ENCODE assay signal across 8 mouse cellular contexts in genomic region chr12:105483503-105483902, GRCm38 (mm10). TPM values are rescaled to one million over a fixed set of nuclear protein-coding genes. Genes with fewer than 3 reads are reported as not detected.
DNase-seq lines count a peak whose midpoint lies in the region; ATAC-seq and TF ChIP-seq lines count a peak whose summit lies in the region.
"Had no signal": no experiment of that assay in that cellular context is flagged by ENCODE, and none has a peak within 500 bp of the region (broad histone marks: within the 10 kb centered on the region; RNA-seq: fewer than 3 reads in every experiment).

No protein-coding gene starts in this region.

- H3K4me2 ChIP-seq in limb, embryonic 14.5 days (replicated peaks; ENCODE audit: low read depth, low read length, severe bottlenecking) = no peak overlapping the region
- H3K4me2 ChIP-seq in midbrain, embryonic 14.5 days (ENCODE audit: low read length) = no peak overlapping the region
- H3K4me2 ChIP-seq: limb, embryonic 12.5 days had no signal

- peak; percentile 76 for DNase-seq in limb, embryonic 14.5 days (ENCODE audit: low spot score)
- no peak for DNase-seq in limb, embryonic 10.5 days (ENCODE audit: low spot score)
- DNase-seq in c-Kit-positive CD71-positive TER-119-positive erythroid progenitor cells, embryonic 14.5 days (ENCODE audit: low spot score) = peak; percentile 17
- DNase-seq in midbrain, embryonic 14.5 days = peak; percentile 74

- H3K27ac ChIP-seq in limb, embryonic 14.5 days (replicated peaks; ENCODE audit: low read depth, low read length) = no peak overlapping the region
- no peak overlapping the region for H3K27ac ChIP-seq in limb, embryonic 10.5 days
- H3K27ac ChIP-seq in midbrain, embryonic 14.5 days (replicated peaks; ENCODE audit: low read depth, low read length) = no peak overlapping the region
- H3K27ac ChIP-seq: limb, embryonic 12.5 days had no signal

- H3K9me3 ChIP-seq in limb, embryonic 14.5 days (ENCODE audit: control insufficient read depth, low read length) = no peaks in the 10 kb centered on the region
- H3K9me3 ChIP-seq in limb, embryonic 10.5 days (replicated peaks) = no peaks in the 10 kb centered on the region
- H3K9me3 ChIP-seq in midbrain, embryonic 14.5 days (ENCODE audit: control insufficient read depth, low read length) = no peaks in the 10 kb centered on the region
- H3K9me3 ChIP-seq: limb, embryonic 12.5 days had no signal

- H3K4me1 ChIP-seq in limb, embryonic 14.5 days (ENCODE audit: control insufficient read depth, insufficient read depth, low read length) = no peaks in the 10 kb centered on the region
- H3K4me1 ChIP-seq in limb, embryonic 10.5 days = no peaks in the 10 kb centered on the region
- no peaks in the 10 kb centered on the region for H3K4me1 ChIP-seq in midbrain, embryonic 14.5 days (ENCODE audit: control insufficient read depth, insufficient read depth, low read length)
- H3K4me1 ChIP-seq: limb, embryonic 12.5 days had no signal

- WGBS in limb, embryonic 14.5 days = 44% methylated on average over 3 of the region's 3 CpGs
- 63% methylated on average over 3 of the region's 3 CpGs for WGBS in limb, embryonic 10.5 days
- WGBS in midbrain, embryonic 14.5 days = 52% methylated on average over 3 of the region's 3 CpGs

- no peaks in the 10 kb centered on the region for H3K27me3 ChIP-seq in limb, embryonic 14.5 days (ENCODE audit: control insufficient read depth, insufficient read depth, low read length)
- H3K27me3 ChIP-seq in limb, embryonic 10.5 days (ENCODE audit: low read depth, poor library complexity, severe bottlenecking) = no peaks in the 10 kb centered on the region
- no peaks in the 10 kb centered on the region for H3K27me3 ChIP-seq in midbrain, embryonic 14.5 days (ENCODE audit: control insufficient read depth, insufficient read depth, low read length)
- H3K27me3 ChIP-seq: limb, embryonic 12.5 days had no signal

- ATAC-seq in limb, embryonic 14.5 days (ENCODE audit: low FRiP score, low read depth) = peak; percentile 55; the same call in 1 of the 2 replicates
- ATAC-seq in hematopoietic stem cell, adult 5-6 weeks (replicated peaks in 1 of 2; ENCODE audit: insufficient read depth in 1 of 2, low FRiP score in 2 of 2, low TSS enrichment in 1 of 2, low read depth in 1 of 2, poor library complexity in 2 of 2, severe bottlenecking in 2 of 2) = peak; percentile 69 to 71; a peak in 3 of 4 replicates
- no peak; the same call in 1 of the 2 replicates for ATAC-seq in midbrain, embryonic 14.5 days (ENCODE audit: low FRiP score, low TSS enrichment)
- no peak for ATAC-seq in inflammation-experienced regulatory T-cells, adult 6 months
- no peak for ATAC-seq in activated CD4-positive, CD25-positive, alpha-beta regulatory T cell, adult 4 months

- H3K36me3 ChIP-seq in limb, embryonic 14.5 days (ENCODE audit: control insufficient read depth, insufficient read depth, low read length) = no peaks in the 10 kb centered on the region; the same call in 1 of the 2 replicates
- peaks cover 8% of the 10 kb centered on the region; the same call in 1 of the 2 replicates for H3K36me3 ChIP-seq in limb, embryonic 10.5 days
- H3K36me3 ChIP-seq in midbrain, embryonic 14.5 days (ENCODE audit: control insufficient read depth, insufficient read depth, low read length) = peaks cover 10% of the 10 kb centered on the region

- H3K9ac ChIP-seq in limb, embryonic 14.5 days (ENCODE audit: low read depth, low read length, severe bottlenecking) = no peak overlapping the region
- no peak overlapping the region for H3K9ac ChIP-seq in midbrain, embryonic 14.5 days (replicated peaks; ENCODE audit: low read length)
- H3K9ac ChIP-seq: limb, embryonic 12.5 days had no signal

- H3K4me3 ChIP-seq in limb, embryonic 14.5 days (replicated peaks; ENCODE audit: low read length) = no peak overlapping the region
- H3K4me3 ChIP-seq in limb, embryonic 10.5 days = no peak overlapping the region
- H3K4me3 ChIP-seq in midbrain, embryonic 14.5 days (replicated peaks; ENCODE audit: low read depth, low read length) = no peak overlapping the region
- H3K4me3 ChIP-seq: limb, embryonic 12.5 days had no signal

- no peak for TF ChIP-seq POLR2A in limb, embryonic 14.5 days (IDR thresholded peaks at IDR 0.05; ENCODE audit: borderline replicate concordance, extremely low read depth, insufficient read depth, insufficient read length)

RNA-seq across cellular contexts. Expression of gene D430019H16Rik, which starts 29.8 kb away (rescaled TPM):
- polyA plus RNA-seq in limb, embryonic 14.5 days (2012; rRNA removed) = 19.3 and 21.4 TPM in 2 replicates
- 4.2 and 5.1 TPM in 2 replicates for polyA plus RNA-seq in limb, embryonic 14.5 days (2014; fragmentation: Nextera tagmentation; extraction: Ambion mirVana)
- polyA plus RNA-seq in limb, embryonic 10.5 days (2016; fragmentation: Nextera tagmentation; extraction: Ambion mirVana) = 1.3 and 2.0 TPM in 2 replicates
- total RNA-seq in hematopoietic stem cell, adult 5-6 weeks (2017) = 0.19 TPM in 1 of 2 replicates, not detected in the other
- polyA plus RNA-seq in midbrain, embryonic 14.5 days (2014; fragmentation: Nextera tagmentation; extraction: Ambion mirVana) = 25.3 and 41.6 TPM in 2 replicates
- polyA plus RNA-seq in inflammation-experienced regulatory T-cells, adult 6 months (2017; shearing (Covaris generic)) = under 1 TPM; 0.47 to 0.67 (median 0.64) TPM
- polyA plus RNA-seq in activated CD4-positive, CD25-positive, alpha-beta regulatory T cell, adult 4 months (2017; shearing (Covaris generic)) = under 1 TPM; 0.26 to 0.51 TPM

Comparison
In these comparisons a context has a peak if more than half of its experiments do, and no peak if none do; other contexts are left out.
1. ATAC-seq: peak in limb, embryonic 14.5 days (single experiment) and hematopoietic stem cell, adult 5-6 weeks (2 of 2); none in midbrain, embryonic 14.5 days (single experiment), inflammation-experienced regulatory T-cells, adult 6 months (single experiment) and activated CD4-positive, CD25-positive, alpha-beta regulatory T cell, adult 4 months (single experiment).